Mouse (Mus musculus) monocyte, adult 2 months (primary cell): ENCODE results near the gene Pdss2.
"Not testable (repeated sequence)": the region's sequence is repeated elsewhere in the genome, so short reads cannot be mapped to it uniquely, and the experiment has no call there.

Experiments used
- DNase-seq, 2 experiments: peaks; one replicate each; pipeline ENCODE4 v3.0.0; 2022; ENCODE audit warnings: low spot score in 2 of 2, low read depth in 1 of 2

The Pdss2 gene

DNA sequence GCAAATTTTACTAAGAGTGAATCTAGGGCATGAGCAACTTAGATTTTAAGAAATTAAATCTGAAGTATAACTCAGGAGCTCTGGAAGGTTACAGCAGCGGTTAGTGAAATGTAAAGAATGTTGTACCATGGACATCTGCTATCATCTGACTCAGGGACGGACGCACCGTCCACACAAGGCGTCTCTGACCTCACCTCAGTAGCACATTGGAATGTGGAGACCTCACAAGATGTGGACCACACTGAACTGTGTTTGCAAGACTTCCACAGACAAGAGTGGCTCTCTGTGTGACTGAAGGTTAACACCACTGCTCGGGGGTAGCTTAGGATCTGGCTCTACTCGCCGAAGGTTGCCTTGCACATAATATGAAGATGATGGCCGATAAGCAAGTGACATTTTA lies 151.7 kb downstream of the Pdss2 start:
- DNase-seq: no peak

DNA sequence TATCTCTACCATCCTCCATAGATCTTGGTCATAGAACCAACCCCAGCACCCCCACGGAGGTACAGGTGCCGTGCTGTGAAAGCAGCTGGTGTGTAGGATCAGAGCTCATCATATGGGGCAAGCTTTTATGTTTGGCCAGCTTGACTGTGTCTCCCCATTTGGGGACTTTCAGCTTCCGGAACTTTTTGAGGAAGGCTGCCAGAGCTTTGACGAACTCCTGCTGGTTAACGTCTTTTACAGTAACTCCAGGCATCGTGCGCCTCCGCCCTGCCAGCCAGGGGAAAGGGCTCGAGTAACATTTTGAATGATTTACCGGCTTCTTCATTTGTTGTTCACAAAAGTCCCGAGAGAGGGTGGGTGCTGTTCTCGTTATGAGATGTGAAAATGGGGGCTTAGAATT lies 152.4 kb downstream of the Pdss2 start:
- no peak for DNase-seq

DNA sequence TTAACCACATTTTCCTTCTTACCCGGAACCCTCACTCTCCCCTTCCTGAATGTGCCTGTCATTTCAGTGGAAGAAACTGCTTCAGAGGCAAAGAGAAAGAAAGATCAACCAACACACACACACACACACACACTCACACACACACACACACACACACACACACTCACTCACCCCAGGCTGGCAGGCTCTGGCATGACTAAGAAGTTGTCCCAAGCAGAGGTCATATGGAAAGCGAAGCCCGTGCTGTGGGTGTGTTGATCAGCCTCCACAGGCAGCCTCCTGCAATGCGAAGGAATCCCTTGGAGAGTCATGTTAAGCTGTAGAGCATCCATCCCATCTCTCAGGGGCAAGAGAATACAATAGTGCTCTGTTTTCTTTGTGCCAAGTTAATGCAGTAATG lies 154.0 kb downstream of the Pdss2 start:
- no peak for DNase-seq

DNA sequence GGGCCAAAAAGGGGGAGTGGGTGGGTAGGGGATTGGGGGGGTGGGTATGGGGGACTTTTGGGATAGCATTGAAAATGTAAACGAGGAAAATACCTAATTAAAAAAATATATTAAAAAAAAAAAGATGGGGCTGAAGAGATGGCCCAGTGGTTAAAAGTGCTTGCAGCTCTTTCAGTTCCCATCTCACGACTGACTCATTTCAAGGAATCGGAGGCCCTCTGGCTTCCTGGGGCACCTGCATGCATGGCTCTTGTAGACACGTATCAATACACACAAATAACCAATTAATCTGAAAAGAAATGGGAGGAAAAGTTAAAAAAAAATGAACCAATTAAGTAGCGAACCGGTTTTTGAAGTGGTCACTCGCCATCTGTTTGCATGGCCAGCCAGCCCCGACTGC lies 155.5 kb downstream of the Pdss2 start:
- DNase-seq: no peak

DNA sequence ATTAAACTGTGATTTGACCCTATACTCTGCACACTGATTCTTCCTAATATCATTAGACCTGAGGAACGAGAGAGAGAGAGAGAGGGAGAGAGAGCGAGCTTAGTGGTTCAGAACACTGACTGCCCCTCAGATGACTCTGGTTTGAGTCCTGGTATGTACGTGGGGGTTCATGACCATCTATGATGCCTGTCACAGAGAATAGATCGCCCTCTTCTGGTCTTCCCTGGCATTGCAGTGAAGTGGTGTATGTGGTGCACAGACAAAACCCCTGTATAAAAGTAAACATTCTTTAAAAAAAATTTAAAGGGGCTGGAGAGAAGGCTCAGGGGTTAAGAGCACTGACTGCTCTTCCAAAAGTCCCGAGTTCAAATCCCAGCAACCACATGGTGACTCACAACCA lies 157.0 kb downstream of the Pdss2 start:
- no peak for DNase-seq

DNA sequence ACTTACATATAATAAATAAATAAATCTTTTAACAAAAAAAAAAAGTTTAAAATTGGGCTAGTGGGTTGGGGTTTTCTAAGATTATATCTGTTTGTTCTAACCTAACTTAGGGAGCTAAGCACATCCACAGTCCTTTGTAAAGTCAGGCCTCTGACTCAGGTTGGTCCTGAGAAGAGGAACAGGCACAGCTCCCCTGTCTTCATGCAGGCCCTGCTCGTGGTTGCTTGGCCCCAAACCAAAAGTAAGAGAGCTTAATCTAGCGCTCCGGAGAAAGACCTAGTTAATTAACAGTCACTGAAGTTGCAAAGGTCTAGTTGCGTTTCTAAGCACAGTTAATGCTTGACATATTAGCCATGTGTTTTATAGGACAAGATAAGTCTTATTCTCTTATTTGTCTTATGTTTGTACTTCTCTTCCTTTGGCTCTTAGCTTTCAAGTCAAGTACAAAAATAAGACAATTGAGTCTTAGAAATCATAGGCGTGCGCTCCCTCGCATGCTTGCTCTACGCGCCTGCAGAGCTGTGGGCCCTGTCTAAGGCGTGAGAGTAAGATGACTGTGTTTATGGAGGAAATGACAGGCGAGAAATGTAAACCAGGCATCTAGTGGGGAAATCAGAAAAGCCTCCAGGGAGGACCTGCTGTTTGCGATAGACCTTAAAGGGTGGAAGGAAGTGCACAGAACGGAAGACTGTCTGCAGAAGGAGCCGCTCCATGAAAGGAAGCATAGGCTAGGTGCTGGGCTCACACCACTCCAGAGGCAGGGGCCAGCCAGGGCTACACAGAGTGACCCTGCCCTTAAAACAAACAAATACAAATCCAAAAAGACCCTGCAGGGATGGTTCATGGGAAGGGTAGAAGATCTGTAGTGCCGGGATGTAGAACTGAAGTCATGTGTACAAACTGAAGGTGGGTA lies 157.7 kb downstream of the Pdss2 start:
- DNase-seq: no peak

DNA sequence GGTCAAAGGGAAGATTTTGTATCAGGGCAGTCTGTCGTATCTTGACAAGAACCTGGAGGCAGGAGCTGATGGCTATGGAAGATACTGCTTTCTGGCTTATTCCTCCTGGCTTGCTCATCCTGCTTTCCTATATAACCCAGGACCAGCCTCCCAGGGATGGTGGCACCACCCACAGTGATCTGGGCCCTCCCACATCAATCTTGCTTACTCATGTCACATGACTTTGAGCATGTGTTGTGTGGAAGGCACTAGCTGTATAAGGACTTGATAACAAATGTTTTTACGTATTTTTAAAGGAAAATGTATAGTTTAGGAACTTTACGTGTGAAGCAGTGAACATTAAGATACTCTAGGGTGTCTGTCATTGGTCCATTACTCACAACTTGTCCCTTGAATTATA lies 161.4 kb downstream of the Pdss2 start:
- no peak for DNase-seq

DNA sequence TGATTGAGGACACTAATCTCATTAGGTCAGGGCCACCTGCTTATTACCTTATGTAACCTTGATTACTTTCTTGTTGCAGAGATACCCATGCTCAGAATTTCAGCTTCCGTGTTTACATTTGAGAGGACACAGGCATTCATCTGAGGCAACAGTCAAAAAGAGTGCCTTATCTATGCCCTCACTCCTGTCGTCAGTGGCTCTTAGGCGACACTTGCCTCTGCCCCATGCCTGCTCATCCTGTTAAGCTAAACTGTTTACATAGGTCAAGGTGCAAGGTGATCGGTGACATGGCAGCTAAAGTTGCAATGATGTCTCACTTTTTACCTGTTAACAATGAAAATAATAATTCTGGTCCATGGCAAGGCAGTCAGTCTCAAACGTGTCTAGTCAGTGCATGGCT lies 163.3 kb downstream of the Pdss2 start:
- no peak for DNase-seq

DNA sequence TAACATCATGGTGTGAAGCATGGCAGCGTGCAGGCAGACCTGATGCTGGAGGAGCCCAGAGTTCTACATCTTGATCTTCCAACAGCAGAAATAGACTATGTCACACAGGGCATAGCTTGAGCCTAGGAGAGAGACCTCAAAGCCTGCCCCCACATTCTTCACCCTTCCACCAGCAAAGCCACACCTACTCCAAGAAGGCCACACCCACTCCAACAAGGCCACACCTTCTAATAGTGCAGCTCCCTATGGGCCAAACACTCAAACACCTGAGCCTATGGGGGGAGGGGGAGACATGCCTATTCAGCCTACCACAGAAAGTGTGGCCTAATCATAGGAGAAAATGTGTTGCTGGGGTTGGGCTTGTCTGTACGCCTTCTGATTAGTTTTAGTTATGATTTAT lies 171.6 kb downstream of the Pdss2 start:
- no peak for DNase-seq

DNA sequence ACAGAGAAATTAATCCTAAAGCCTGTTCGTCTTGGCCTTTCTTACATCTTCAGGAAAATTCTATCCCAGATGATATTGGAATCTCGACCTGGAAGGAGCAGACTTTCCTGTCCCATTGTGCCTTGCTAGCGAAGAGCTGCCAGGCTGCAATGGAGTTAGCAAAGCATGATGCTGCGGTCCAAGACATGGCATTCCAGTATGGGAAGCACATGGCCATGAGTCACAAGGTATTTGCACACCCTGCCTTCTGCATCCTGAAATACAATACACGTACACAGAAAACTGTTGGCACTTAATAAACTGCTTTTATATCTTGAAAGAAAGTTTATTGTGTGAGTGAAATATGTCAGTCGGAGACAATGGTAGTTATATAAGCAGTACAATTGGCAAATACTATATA lies 172.5 kb downstream of the Pdss2 start:
- DNase-seq: no peak

DNA sequence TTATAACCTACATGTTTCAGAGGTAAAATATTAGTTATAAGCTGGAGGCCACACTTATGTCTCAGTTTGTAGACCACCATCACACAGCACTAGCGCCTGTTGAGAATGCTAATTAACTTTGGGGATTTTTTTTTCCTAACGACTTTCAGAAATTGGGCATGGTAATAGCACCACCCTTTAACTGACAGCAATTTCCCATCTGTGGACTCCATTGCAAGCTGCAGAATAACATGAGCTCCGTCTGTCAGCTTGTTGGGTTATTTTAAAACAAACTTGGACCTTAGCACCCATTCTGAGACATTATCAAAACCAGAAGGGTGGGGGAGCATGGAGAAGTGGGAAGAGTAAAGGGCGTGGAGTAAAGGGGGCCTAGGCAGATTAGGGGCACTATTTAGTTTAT lies 174.5 kb downstream of the Pdss2 start:
- DNase-seq: no peak

DNA sequence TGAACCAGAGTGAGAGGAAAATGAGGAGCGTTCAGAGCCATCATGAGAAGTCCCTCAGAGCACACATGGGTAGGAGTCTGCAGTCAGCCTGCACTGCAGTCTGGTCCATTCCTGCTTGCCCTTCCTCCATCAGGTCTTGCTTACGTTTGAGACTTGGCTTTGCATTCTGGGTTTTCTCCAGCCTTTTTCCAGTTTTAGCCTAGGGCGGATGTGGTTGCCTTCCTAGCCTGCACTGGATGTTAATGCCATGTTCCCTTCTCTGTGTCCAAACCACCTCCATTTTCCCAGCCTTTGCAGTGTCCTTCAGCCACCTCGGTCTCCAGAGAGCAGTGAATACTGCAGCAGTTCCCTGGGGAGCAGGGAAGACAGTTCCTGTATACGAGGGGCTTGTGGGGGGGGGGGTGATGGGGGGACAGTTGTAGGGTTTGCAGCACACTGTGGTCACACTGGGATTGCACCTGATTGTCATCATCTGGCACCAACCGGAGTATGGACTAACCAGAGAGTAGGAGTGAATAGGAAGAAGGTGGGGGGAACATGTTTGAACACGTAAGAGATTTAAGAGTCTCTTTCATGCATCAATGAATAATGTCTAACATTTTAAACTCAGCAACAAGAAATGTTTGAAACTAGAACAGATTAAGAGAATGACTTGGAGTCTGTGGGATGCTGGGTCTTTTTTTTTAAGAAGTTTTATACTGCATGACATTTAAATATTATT lies 178.5 kb downstream of the Pdss2 start:
- DNase-seq: no peak

DNA sequence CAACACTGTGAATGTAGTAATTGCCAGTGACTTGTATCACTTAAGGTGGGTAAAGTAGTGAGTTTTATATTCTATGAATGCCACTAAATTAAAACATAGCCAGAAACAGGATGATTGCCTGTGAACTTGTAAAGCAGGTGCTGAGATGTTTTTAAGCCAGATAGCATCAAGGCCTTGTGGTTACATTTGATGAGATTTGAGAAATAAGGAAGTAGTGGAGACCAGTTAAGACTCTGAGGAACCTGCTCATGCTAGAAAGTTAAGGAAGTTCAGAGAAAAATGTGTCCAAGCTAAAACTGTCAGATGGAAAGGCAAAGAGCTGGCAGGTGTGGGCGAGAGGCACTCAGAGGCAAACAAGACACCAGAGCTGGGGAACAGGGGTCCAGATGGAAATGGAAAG lies 184.8 kb downstream of the Pdss2 start:
- no peak for DNase-seq

DNA sequence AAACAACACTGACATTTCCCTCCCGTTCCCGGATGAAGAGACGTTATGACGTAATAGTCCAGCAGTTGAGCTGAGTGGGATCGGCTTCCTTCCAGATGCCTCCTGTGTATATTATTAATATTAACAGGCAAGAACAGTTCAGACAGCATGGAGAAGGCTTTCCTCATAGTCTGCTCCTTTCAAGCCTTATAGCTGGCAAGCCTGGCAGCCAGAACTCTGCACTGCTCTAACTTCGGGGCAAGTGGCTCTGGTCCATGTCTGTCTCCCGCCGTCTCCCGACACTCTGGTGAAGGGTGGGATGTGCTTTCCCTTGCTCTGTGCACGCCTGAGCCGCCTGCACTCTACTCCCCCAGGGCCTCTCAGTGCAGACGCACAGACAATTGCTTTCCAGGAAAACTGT lies 185.6 kb downstream of the Pdss2 start:
- DNase-seq: no peak

DNA sequence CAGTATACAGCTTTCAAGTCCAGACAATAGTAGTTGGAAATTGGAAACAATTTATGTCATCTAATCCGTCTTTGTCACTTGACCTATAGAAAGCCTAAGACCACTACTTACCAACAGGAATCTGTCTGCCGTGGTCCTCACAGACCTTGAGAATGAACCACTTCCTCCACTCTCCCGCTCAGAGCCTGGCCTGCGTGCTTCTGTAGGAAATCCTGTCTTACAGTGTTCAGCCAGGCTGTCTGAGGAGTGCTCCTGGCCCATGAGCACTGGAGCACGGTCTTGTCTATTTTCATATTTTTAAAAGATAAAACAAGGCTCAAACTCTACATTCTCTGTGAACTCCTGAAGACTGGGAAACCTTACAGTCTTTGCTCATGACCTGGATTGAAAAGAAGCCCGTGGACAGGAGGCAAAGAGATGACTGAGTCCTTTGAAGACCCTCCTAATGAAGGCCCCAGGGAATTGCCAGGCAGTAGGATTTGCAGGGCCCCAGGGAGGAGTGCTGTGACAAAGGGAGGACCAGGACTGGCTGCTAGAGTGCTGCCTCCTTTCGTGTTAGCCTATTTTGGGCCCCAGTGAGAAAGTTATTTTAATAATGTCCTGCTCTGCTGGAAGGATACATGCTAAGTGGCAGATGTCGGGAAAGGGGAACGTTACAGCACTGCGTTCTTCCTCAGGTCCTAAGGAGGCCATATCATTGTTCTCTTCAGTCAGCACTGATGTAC lies 188.4 kb downstream of the Pdss2 start:
- DNase-seq: no peak

DNA sequence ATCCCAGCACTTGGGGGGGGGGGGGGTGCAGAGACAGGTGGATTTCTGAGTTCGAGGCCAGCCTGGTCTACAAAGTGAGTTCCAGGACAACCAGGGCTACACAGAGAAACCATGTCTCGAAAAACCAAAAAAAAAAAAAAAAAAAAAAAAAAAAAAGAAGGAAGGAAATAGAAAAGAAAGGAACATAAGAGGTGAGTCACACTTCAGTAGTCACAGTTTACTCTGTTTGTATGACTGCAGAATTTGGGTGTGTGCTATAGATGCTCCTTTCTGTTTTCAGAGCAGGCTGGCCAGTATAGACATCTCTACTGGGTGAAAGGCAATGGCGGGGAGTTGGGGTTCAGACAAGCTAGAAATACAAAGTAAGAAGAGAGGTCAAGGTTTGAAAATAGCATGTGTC lies 189.9 kb downstream of the Pdss2 start:
- DNase-seq: not testable (repeated sequence)

DNA sequence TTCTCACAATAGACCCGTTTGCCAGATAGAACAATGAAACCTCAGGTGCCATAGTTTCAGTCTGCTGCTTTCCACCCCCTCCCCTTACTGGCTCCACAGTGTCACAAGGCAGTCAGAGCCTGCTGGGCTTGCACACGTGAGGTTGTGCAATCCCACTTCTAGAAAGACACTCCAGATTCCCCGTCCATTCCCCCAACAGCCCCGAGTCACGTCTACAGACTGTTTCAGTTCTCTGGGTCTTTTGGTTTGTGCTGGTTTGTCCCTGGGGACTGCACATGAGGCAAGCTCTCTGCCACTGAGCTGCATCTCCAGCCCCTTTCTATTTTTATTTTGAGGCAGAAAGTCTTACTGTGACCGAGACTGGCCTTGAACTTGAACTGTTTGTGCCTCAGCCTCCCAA lies 196.1 kb downstream of the Pdss2 start:
- DNase-seq: no peak

DNA sequence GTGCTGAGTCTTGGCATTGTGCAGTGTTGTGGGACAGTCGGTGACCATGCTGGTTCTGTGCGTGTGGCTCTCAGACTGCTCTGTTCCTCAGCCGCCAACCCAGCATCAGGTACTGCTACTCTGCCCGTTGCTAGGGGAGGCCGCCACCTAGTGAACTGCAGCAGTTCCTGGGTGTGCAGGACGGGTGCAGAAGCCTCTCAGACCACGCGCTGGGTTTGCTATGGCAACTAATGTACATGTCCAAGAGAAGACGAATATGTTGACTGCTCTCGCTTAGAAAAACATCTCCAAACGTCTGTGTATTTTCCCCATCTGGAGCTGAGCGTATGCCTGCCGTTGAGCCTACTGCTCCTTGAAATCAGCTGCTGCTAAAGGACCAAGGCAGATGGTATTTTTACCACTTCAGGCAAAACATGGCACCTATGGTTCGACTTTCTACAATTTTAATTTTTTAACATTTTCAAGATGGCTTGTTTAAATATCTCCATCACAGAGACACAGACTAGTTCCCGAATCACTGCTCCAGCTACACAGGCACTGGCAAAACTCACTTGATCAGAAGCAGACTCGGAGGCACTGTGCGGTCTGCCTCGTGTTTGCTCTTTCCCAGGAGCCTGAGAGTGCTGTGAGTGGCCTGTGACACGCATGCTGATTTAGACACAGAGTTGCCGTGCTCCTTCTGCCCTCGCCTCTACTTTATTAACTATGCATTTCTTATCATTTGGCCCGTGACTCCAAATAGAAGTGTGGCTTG lies 199.6 kb downstream of the Pdss2 start:
- DNase-seq: no peak

DNA sequence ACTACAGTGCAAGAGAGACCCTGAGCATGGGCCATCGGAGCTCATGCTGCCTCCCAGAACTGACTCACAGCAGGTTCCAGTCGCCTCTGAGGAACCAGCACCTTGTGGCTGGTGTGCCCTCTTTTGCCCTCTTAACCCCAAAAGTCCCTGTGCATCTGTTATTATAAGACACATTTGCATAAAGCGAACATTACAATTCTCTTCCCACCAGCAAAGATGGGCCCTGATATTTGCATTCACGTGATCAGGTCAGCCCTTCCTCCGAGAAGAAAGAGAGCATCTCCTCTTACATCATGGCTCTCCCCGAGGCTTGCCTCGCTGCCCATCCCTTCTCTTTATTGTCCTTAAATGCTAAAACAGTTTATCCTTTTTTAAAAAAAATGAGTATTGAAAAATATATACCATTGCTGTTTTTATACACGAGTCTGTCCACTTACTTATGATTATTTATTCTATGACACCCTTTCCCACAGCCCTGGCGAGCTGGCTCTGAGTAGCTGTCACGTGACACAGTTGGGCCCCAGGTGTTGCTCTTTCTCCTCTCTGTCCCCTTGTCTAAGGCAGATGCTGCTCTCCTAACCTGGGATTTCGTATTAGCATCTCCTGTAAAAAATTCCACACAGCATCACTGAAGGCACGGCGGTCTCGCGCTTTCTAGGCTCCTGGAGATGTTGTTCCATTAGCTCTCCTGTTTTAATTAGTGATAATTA lies 200.9 kb downstream of the Pdss2 start:
- no peak for DNase-seq

DNA sequence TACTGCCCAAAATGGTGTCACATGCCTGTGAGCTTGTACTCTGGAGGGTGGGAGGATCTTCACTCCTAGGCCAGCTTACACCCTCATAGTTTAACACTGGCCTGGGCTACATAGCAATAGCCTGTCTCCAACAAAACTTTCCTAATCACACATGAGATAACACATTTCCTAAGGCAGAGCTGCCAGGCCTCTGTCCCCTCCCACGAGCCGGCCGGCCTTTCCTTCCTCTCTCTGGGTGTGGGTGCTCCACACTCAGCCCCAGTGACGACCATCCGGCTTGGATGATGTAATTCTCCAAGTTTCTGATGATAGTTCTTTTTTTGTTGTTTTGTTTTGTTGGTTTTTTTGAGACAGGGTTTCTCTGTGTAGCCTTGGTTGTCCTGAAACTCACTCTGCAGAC lies 203.3 kb downstream of the Pdss2 start:
- no peak for DNase-seq

DNA sequence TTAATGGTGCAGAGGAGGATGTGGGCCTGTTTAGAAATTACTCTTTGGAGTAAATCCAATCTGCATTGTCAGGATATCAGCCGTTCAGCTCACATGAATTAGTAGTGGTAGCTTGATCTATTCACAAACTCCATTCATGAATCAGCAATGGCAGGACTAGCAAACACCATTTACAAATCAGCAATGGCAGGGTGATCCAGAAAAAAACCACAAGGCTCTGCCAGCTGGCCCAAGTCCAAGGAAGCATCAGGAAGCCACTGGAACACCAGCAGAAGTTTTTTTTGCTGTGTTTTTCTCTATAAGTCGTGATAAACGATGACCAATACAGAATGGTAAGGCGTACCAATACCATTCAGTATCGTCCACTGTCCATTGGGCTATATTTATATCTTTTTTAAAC lies 209.3 kb downstream of the Pdss2 start:
- DNase-seq: no peak
